Mouse (Mus musculus) testis, adult 2 months (tissue): ENCODE measurements around the gene Mdh1.

Experiments
- CTCF ChIP-seq: fragments of 200-500 bp; IDR thresholded peaks from 2 replicates; pipeline ENCODE4 v1.5.1; 2012; ENCODE audit warnings: low read depth, mild to moderate bottlenecking, inconsistent platforms, low read length, moderate library complexity; ENCODE audit not compliant: control insufficient read depth, insufficient read depth, insufficient replicate concordance
- POLR2A ChIP-seq: fragments of 200-500 bp; IDR thresholded peaks from 2 replicates; pipeline ENCODE4 v1.6.1; 2012; ENCODE audit warnings: low read depth, mild to moderate bottlenecking, inconsistent platforms, low read length, moderate library complexity; ENCODE audit not compliant: control insufficient read depth

DNA sequence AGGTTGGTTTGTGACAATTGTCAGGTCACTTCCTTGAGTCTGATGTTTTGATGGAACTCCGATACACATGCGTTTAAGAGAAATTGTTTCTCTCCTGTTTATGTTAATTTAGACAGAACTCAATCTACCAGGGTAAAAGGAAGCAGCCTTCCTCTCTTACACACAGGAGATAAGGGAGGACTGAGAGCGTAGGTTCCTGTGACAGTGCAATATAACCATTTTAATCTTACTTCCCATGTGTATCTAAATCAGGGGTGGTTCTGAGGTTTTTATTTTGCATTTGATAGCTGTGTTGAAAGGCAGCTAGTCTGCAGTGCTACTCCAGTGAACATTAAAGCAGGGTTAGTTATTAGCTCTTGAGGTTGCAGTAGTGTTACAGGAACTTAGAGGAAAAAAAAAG is 20.1 kb downstream of the Mdh1 start:
- TF ChIP-seq CTCF = no peak
- TF ChIP-seq POLR2A = no peak
